Mouse (Mus musculus) heart, adult 2 months (tissue): Measurements from ENCODE around the gene Grik4.

Experiments used
- CTCF ChIP-seq: fragments of 200-600 bp; IDR thresholded peaks from 2 replicates; pipeline ENCODE4 v1.8.1; 2022; ENCODE audit warnings: antibody characterized with exemption, mild to moderate bottlenecking, moderate library complexity
- POLR2A ChIP-seq: fragments of 200-500 bp; IDR thresholded peaks from 2 replicates; pipeline ENCODE4 v1.6.1; 2011; ENCODE audit warnings: mild to moderate bottlenecking, low read depth, low read length, control low read depth; ENCODE audit not compliant: insufficient read depth

DNA sequence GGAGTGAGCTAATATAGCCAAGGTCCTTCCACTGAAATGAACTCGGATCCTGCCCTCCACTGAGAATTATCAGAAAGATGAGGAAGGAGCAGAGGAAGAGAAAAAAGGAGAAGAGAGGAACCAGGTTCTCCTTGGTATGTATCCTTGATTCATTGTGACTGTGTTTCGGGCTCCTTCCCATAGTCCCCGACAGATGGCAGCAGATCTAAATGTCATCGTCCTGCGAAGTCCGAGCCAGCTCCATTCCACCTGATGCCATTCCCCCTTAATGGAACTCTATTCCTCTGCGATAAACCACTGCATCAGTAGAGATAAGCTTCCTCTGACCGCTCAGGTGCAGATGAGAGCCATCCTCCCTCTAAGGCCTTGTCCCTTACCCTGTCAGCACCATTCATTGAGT, 155.8 kb downstream of the Grik4 start:
- TF ChIP-seq POLR2A (no peak), CTCF (peak; percentile 74)
